Comparison of ENCODE assay signal across 25 mouse cellular contexts in the genomic region with DNA sequence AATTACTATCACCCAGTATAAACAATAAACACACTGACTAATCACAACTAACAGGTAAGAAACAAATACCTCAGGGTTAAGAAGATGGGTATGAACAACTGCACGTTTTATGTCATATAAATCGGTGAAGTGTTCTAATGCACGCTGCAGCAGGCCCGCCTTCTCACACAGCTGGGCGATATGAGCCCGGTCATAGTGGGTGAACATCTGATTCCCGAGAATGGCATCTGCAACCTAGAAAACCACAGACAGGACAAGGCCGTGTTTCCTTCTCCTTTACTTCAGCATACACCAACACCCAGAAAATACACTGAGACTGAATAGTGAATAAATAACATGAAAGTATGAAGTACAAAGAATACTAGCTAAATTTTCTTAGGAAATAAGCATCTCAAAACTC. TPM values are rescaled to one million over a fixed set of nuclear protein-coding genes. Genes with fewer than 3 reads are reported as not detected.
DNase-seq lines count a peak whose midpoint lies in the region; ATAC-seq lines count a peak whose summit lies in the region.
"Had no signal": no experiment of that assay in that cellular context is flagged by ENCODE, and none has a peak within 500 bp of the region (broad histone marks: within the 10 kb centered on the region; RNA-seq: fewer than 3 reads in every experiment).

No protein-coding gene starts in this region.

- ATAC-seq in common myeloid progenitor, adult 5-6 weeks (replicated peaks; ENCODE audit: low read depth, poor library complexity, severe bottlenecking), result peak; percentile 76
- ATAC-seq: forebrain, embryonic 13.5 days; hindbrain, embryonic 16.5 days; midbrain, embryonic 16.5 days; Patski had no signal

- H3K36me3 ChIP-seq in splenic B cell, adult 2 months (ENCODE audit: control insufficient read depth, insufficient read depth, low read length, poor library complexity, severe bottlenecking), result peaks cover 9% of the 10 kb centered on the region; the same call in 1 of the 2 replicates

- no peaks in the 10 kb centered on the region for H3K27me3 ChIP-seq in splenic B cell, adult 2 months (ENCODE audit: control insufficient read depth, insufficient read depth, low read length, poor library complexity, severe bottlenecking)
- H3K27me3 ChIP-seq: embryonic facial prominence, embryonic 15.5 days; forebrain, embryonic 13.5 days; neural tube, embryonic 12.5 days; Patski; stomach, embryonic 15.5 days had no signal

- DNase-seq in spleen, adult 18-20 months, result peak; percentile 16 to 25
- no peak for DNase-seq in spleen, postnatal 4 days (ENCODE audit: low spot score in 2 of 2)
- DNase-seq in B cell, adult 2 months, result peak; percentile 32 to 34
- peak; percentile 50 for DNase-seq in splenic B cell, adult 2 months (ENCODE audit: low read depth, low spot score)
- DNase-seq in ovary, postnatal 10 days (ENCODE audit: low spot score), result no peak
- DNase-seq in ovary, adult 18-20 months (ENCODE audit: low spot score), result no peak
- DNase-seq: adrenal gland, postnatal 10 days; cerebellum, adult 18-20 months; cerebellum, postnatal 10 days; gastrocnemius, postnatal 36 days; heart, postnatal 14 days; kidney, adult 18-20 months; kidney, postnatal 4 days; left cerebral cortex, postnatal 4 days; lung, adult 2 months; lung, postnatal 10 days; thymus, postnatal 14 days had no signal

RNA-seq across cellular contexts. Expression of gene Ptrh2, which starts 35.6 kb away (rescaled TPM):
- total RNA-seq in common myeloid progenitor, adult 5-6 weeks (2017), result 29.6 and 34.2 TPM in 2 replicates

RNA-seq across cellular contexts. Expression of gene Vmp1, which starts 35.8 kb away (rescaled TPM):
- total RNA-seq in common myeloid progenitor, adult 5-6 weeks (2017), result 134 and 157 TPM in 2 replicates

RNA-seq across cellular contexts. Expression of gene Cltc, which starts 38.0 kb away (rescaled TPM):
- total RNA-seq in common myeloid progenitor, adult 5-6 weeks (2017), result 169 and 175 TPM in 2 replicates

Comparison
In these comparisons a context has a peak if more than half of its experiments do, and no peak if none do; other contexts are left out.
1. DNase-seq: peak in spleen, adult 18-20 months (2 of 2), B cell, adult 2 months (2 of 2) and splenic B cell, adult 2 months (single experiment); none in spleen, postnatal 4 days (0 of 2), ovary, postnatal 10 days (single experiment) and ovary, adult 18-20 months (single experiment).